Mouse (Mus musculus) liver, postnatal 0 days (tissue): ENCODE results near the gene Hbb-bh1.

Experiments used
- CTCF ChIP-seq: sonication (generic); IDR thresholded peaks from 2 replicates; pipeline ENCODE4 v1.5.1; 2016; ENCODE audit warnings: antibody characterized with exemption, low read depth
- EP300 ChIP-seq: IDR thresholded peaks from 2 replicates; pipeline ENCODE4 v1.6.1; 2016; ENCODE audit warnings: antibody characterized with exemption, low read depth, mild to moderate bottlenecking

DNA sequence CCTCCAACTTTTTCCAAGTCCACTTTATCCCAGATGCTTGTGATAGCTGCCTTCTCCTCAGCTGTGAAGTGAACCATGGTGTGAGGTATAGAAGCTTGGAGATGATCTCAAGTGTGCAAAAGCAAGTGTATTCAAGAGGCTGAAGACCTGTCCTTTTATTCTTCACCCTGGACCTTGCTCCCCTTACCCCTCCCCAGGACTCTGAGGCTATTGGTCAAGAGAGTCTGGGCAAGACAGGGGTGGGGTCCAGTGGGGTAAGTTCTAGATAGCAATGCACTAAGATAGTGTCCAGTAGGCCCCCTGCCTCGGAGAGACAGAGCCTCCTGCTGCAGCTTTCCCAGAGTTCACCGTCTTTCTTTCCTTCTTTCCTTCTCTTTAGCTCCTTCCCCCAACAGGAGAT is at the start of gene Hbb-bh1:
- TF ChIP-seq CTCF (no peak), EP300 (no peak)
